Mouse (Mus musculus) frontal cortex, postnatal 25 days (tissue): ENCODE measurements at regions not wholly inside any gene's neighbourhood (a gene's known extent, or its start where the extent isn't known, plus 50 kb on each side); places are given as distances from the start of the nearest gene placed in this dataset.
"Not testable (repeated sequence)": the region's sequence is repeated elsewhere in the genome, so short reads cannot be mapped to it uniquely, and the experiment has no call there.

ENCODE experiments used
- DNase-seq, 2 experiments: peaks; one replicate each; pipeline ENCODE4 v3.0.0; 2022; ENCODE audit warnings: low spot score in 2 of 2

GRCm38 (mm10) chr17:69563165-69563564, 124.0 kb downstream of the Akain1 start:
- peak; percentile 11 to 34 for DNase-seq

GRCm38 (mm10) chr17:69571070-69571669, 132.0 kb downstream of the Akain1 start:
- not testable (repeated sequence) for DNase-seq

GRCm38 (mm10) chr17:69590553-69590952, 151.4 kb downstream of the Akain1 start:
- no peak for DNase-seq

GRCm38 (mm10) chr17:69597773-69598295, 158.7 kb downstream of the Akain1 start:
- no peak for DNase-seq

- no peak for DNase-seq
Observed at GRCm38 (mm10) chr17:69598461-69598860, 159.3 kb downstream of the Akain1 start.

- no peak for DNase-seq
Observed at GRCm38 (mm10) chr17:69603596-69603995, 164.5 kb downstream of the Akain1 start.

GRCm38 (mm10) chr17:69604698-69605097, 165.6 kb downstream of the Akain1 start:
- peak in 1 of 2 experiments; percentile 55 for DNase-seq

GRCm38 (mm10) chr17:69605458-69605857, 166.3 kb downstream of the Akain1 start:
- no peak for DNase-seq

GRCm38 (mm10) chr17:69631411-69631810, 192.3 kb downstream of the Akain1 start:
- DNase-seq = no peak

GRCm38 (mm10) chr17:69650496-69650895, 211.4 kb downstream of the Akain1 start:
- DNase-seq = not testable (repeated sequence)

GRCm38 (mm10) chr17:69654586-69654985, 215.5 kb downstream of the Akain1 start:
- DNase-seq = no peak

- DNase-seq = peak in 1 of 2 experiments; percentile 44
Observed at GRCm38 (mm10) chr17:69672530-69672929, 233.4 kb downstream of the Akain1 start.

GRCm38 (mm10) chr17:69683091-69683490, 244.0 kb downstream of the Akain1 start:
- DNase-seq = no peak

GRCm38 (mm10) chr17:69685625-69686257, 246.6 kb downstream of the Akain1 start:
- DNase-seq = no peak

GRCm38 (mm10) chr17:69686383-69686782, 247.3 kb downstream of the Akain1 start:
- no peak for DNase-seq

GRCm38 (mm10) chr17:69695341-69695740, 256.2 kb downstream of the Akain1 start:
- no peak for DNase-seq

GRCm38 (mm10) chr17:69727325-69727724, 241.5 kb upstream of the Dlgap1 start:
- DNase-seq = no peak

GRCm38 (mm10) chr17:69732981-69733380, 235.9 kb upstream of the Dlgap1 start:
- no peak for DNase-seq

GRCm38 (mm10) chr17:69736379-69737096, 232.3 kb upstream of the Dlgap1 start:
- DNase-seq = no peak

GRCm38 (mm10) chr17:69769002-69769421, 199.9 kb upstream of the Dlgap1 start:
- DNase-seq = peak; percentile 6 to 18

GRCm38 (mm10) chr17:69770046-69770445, 198.8 kb upstream of the Dlgap1 start:
- DNase-seq = peak; percentile 4 to 15

GRCm38 (mm10) chr17:69781201-69781600, 187.7 kb upstream of the Dlgap1 start:
- DNase-seq = no peak

- no peak for DNase-seq
Observed at GRCm38 (mm10) chr17:69786985-69787384, 181.9 kb upstream of the Dlgap1 start.
